Mouse (Mus musculus): Measurements from ENCODE around the gene Rcn3.

DNA sequence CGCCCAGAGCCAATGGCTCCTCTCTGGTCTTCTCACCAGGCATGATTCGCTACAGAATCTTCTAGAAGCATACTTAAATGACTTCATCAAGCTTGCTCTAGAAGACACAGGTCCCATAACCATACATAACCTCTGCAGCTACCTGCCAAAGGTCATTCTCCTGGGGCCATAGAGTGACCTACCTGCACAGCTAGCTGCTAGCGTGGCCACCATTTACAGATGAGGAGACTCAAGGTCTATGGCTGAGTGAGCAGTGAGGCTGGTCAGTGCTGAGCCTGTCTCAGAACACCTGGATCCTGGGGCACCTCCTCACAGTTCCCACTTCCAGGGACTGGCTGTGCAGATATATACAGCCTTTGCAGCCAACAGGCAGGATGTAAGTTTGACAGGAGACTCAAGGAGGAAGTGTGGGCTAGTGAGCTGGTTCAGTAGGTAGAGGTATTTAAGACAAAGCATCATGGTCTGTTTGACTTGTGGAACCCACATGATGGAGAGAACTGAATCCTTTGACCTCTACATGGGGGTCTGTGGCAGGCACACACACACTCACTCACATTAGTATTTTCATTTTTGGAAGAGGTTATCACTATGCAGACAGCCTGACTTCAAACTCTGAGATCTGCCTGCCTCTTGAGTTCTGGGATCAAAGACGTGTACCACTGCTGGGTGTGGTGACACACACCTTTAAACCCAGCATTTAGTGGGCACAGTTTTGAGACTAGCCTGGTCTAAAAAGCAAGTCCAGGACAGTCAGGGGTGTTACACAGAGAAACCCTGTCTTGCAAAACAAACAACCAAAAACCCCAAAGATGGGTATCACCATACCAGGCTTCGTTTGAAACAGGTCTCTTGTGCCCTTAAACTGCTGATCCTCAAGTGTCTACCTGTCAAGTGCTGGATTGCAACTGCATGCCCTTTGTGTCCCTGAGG is 28.0 kb upstream of the Rcn3 start:
- TF ChIP-seq MAFK (IDR thresholded peaks at IDR 0.05; ENCODE audit: insufficient read depth, low read depth, low read length) (no peak), CHD2 (IDR thresholded peaks at IDR 0.05; ENCODE audit: low read depth, low read length) (no peak), HCFC1 (IDR thresholded peaks at IDR 0.05; ENCODE audit: borderline replicate concordance, insufficient read depth, low read length) (no peak), ZNF384 (IDR thresholded peaks at IDR 0.05; ENCODE audit: low read depth, low read length) (no peak), ZC3H11A (IDR thresholded peaks at IDR 0.05; ENCODE audit: borderline replicate concordance, low read depth, low read length) (no peak)
